Mouse (Mus musculus) monocyte, adult 59 days (primary cell): ENCODE measurements around the gene Cops9. TPM values are rescaled to one million over a fixed set of nuclear protein-coding genes. Genes with fewer than 3 reads are reported as not detected.

Experiments used
- total RNA-seq, 2 experiments: library from RNA; stranded (reverse); gene quantifications; one replicate each; pipeline ENCODE4 v1.2.4; 2023

Gene Cops9
- total RNA-seq: 100 to 1,000 TPM; 125 to 138 TPM

GRCm38 (mm10) chr1:92641514-92642272 is at the start of gene Cops9:
Cops9 (minus strand) TSS chr1:92641985.

GRCm38 (mm10) chr1:92648673-92649072 is 6.9 kb upstream of the Cops9 start, which contains the start of gene Otos:
Otos (minus strand) TSS chr1:92648841.

GRCm38 (mm10) chr1:92617488-92617887 is 24.3 kb downstream of the Cops9 start, which contains the start of gene Olfr12:
Olfr12 (plus strand) TSS chr1:92617788.

GRCm38 (mm10) chr1:92605482-92605881 is 36.3 kb downstream of the Cops9 start, which contains the start of gene Olfr1410:
Olfr1410 (plus strand) TSS chr1:92605782.

GRCm38 (mm10) chr1:92594111-92594510 is 47.7 kb downstream of the Cops9 start, which contains the start of gene Olfr1411:
Olfr1411 (plus strand) TSS chr1:92594411.

Other genes starting within 250 kb of the Cops9 start
- gene Ndufa10, start 168.1 kb downstream of the Cops9 start, total RNA-seq: 10 to 100 TPM; 89.6 to 99.8 TPM
- not detected for gene Olfr1416, start 156.9 kb downstream of the Cops9 start, total RNA-seq
- not detected for gene Olfr1415, start 145.9 kb downstream of the Cops9 start, total RNA-seq
- gene Olfr1414, start 123.3 kb downstream of the Cops9 start, total RNA-seq: not detected
- gene Olfr1413, start 70.7 kb downstream of the Cops9 start, total RNA-seq: not detected
- gene Olfr1412, start 56.2 kb downstream of the Cops9 start, total RNA-seq: not detected
- not detected for gene Olfr1411, start 47.6 kb downstream of the Cops9 start, total RNA-seq
- not detected for gene Olfr1410, start 36.2 kb downstream of the Cops9 start, total RNA-seq
- not detected for gene Olfr12, start 24.2 kb downstream of the Cops9 start, total RNA-seq
- not detected for gene Otos, start 6.9 kb upstream of the Cops9 start, total RNA-seq
- 1 to 10 TPM; 3.0 to 3.2 TPM for gene Gpc1, start 189.7 kb upstream of the Cops9 start, total RNA-seq